In genomic region chr17:12226551-12226950, GRCm38 (mm10) we compare ENCODE assay signal across 9 mouse cellular contexts.
A peak's percentile ranks its signal among the peaks of the same experiment; 100 is the strongest.
DNase-seq lines count a peak whose midpoint lies in the region; ATAC-seq lines count a peak whose summit lies in the region.
"Had no signal": no experiment of that assay in that cellular context is flagged by ENCODE, and none has a peak within 500 bp of the region (broad histone marks: within the 10 kb centered on the region; RNA-seq: fewer than 3 reads in every experiment).

No protein-coding gene starts in this region.

- H3K36me3 ChIP-seq in forebrain, embryonic 11.5 days (ENCODE audit: control insufficient read depth, insufficient read depth, low read length), result no peaks in the 10 kb centered on the region; the same call in 1 of the 2 replicates
- peaks cover 56% of the 10 kb centered on the region for H3K36me3 ChIP-seq in forebrain, embryonic 13.5 days (ENCODE audit: poor library complexity, severe bottlenecking)

- H3K4me1 ChIP-seq in forebrain, embryonic 11.5 days (replicated peaks; ENCODE audit: control insufficient read depth, insufficient read depth, low read length), result no peaks in the 10 kb centered on the region
- peaks cover 8% of the 10 kb centered on the region; the same call in 1 of the 2 replicates for H3K4me1 ChIP-seq in forebrain, embryonic 13.5 days

- H3K27ac ChIP-seq in forebrain, embryonic 11.5 days (ENCODE audit: low read depth, low read length), result no peak overlapping the region
- no peak overlapping the region for H3K27ac ChIP-seq in forebrain, embryonic 13.5 days

- H3K4me2 ChIP-seq in forebrain, embryonic 11.5 days (ENCODE audit: low read depth, low read length, severe bottlenecking), result no peak overlapping the region
- no peak overlapping the region for H3K4me2 ChIP-seq in forebrain, embryonic 13.5 days

- no peak overlapping the region for H3K4me3 ChIP-seq in forebrain, embryonic 11.5 days (ENCODE audit: low read depth, low read length)
- no peak overlapping the region for H3K4me3 ChIP-seq in forebrain, embryonic 13.5 days
- H3K4me3 ChIP-seq: myocyte had no signal

- no peak overlapping the region for H3K9ac ChIP-seq in forebrain, embryonic 11.5 days (ENCODE audit: low read length)
- H3K9ac ChIP-seq in forebrain, embryonic 13.5 days, result no peak overlapping the region

- peak; percentile 63 for DNase-seq in forebrain, embryonic 11.5 days (ENCODE audit: low spot score)
- peak; percentile 48 for DNase-seq in urinary bladder, postnatal 14 days (ENCODE audit: low spot score)
- DNase-seq in urinary bladder, postnatal 4 days (ENCODE audit: low spot score in 2 of 2), result no peak
- DNase-seq in kidney, adult 8-10 months, result peak; percentile 13 to 37
- peak; percentile 50 to 61 for DNase-seq in lung, postnatal 4 days
- DNase-seq in urinary bladder, adult 18-20 months (ENCODE audit: low spot score in 2 of 2), result no peak

- WGBS in forebrain, embryonic 11.5 days, result 70% methylated on average over 12 of the region's 12 CpGs
- WGBS in forebrain, embryonic 13.5 days, result 78% methylated on average over 12 of the region's 12 CpGs

- H3K27me3 ChIP-seq in forebrain, embryonic 11.5 days (ENCODE audit: control insufficient read depth, insufficient read depth, low read length), result no peaks in the 10 kb centered on the region
- no peaks in the 10 kb centered on the region for H3K27me3 ChIP-seq in forebrain, embryonic 13.5 days

- no peaks in the 10 kb centered on the region for H3K9me3 ChIP-seq in forebrain, embryonic 11.5 days (ENCODE audit: control insufficient read depth, low read length)
- H3K9me3 ChIP-seq in forebrain, embryonic 13.5 days (replicated peaks), result no peaks in the 10 kb centered on the region

- ATAC-seq in forebrain, embryonic 11.5 days (replicated peaks; ENCODE audit: low FRiP score), result no peak
- no peak for ATAC-seq in forebrain, embryonic 13.5 days
- no peak for ATAC-seq in cerebellum, adult (ENCODE audit: insufficient number of reproducible peaks, low FRiP score, low TSS enrichment)

Comparison
In these comparisons a context has a peak if more than half of its experiments do, and no peak if none do; other contexts are left out.
1. DNase-seq: peak in forebrain, embryonic 11.5 days (single experiment), urinary bladder, postnatal 14 days (single experiment), kidney, adult 8-10 months (2 of 2) and lung, postnatal 4 days (2 of 2); none in urinary bladder, postnatal 4 days (0 of 2) and urinary bladder, adult 18-20 months (0 of 2).